Mouse (Mus musculus): ENCODE measurements at regions not wholly inside any gene's neighbourhood (a gene's known extent, or its start where the extent isn't known, plus 50 kb on each side); places are given as distances from the start of the nearest gene placed in this dataset.

DNA sequence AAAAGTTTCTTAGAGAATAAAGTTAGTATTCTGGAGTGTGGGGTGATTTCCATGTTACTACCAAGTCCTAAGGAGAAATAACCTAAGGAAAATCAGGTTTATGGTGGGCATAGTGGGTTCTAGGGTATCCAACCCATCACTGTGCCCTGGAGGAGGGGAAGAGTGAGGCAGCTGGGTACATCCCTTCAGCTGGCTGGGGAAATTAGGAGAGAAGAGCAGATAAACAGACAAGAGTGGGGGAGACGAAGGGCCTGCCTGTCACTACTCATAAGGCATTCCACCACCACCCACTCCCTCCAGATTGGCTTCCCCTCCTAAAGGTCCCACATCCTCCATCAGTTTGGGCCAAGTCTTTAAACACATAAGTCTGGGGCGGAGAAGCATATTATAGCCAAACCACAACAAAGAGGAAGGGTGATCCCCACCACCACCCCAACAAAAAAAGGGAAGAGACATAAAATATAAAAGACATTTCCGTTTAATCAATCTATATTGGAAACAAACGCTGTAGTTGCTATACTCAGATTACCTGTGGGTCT, 299.8 kb downstream of the Gm11361 start:
- DNase-seq, result no peak

- no peak for DNase-seq
Measured at GRCm38 (mm10) chr13:28556385-28556938, 299.1 kb downstream of the Gm11361 start.

- no peak for DNase-seq
Measured at GRCm38 (mm10) chr13:28554143-28554830, 297.0 kb downstream of the Gm11361 start.

GRCm38 (mm10) chr13:28552974-28553750, 295.8 kb downstream of the Gm11361 start:
- DNase-seq, result no peak

DNA sequence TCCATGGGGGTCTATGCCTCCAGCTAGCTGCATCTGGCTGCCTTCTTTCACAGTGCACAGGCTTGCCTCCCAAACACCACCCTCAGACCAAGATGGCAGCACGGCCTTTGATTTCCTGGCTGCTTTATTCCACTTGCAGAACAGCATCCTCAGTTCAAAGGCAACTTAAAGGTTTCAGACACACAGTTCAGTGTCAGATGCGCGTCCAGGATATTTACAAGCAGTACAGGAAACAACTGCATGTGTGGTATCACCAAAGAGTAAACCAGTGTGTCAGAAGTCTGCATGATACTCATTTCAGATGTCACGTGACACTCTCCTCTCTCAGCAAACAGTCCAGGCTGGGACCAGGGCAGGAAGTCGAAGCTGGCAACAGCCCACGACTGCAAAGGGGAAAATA, 294.2 kb downstream of the Gm11361 start:
- peak; percentile 49 for DNase-seq

DNA sequence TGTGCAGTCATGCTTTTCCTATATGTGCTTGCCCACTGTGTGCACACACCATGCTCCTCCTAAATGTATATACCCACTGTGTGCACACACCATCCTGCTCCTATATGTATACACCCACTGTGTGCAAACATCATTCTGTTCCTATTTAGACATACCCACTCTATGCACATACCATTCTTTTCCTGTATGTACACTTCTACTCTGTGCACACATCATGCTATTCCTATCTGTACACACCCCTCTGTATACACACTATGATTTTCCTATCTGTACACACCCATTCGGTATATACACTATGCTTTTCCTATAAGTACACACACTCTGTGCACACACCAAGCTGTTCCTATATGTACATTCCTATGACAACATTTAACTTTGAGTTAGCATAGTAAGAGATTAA, 288.5 kb downstream of the Gm11361 start:
- no peak for DNase-seq

DNA sequence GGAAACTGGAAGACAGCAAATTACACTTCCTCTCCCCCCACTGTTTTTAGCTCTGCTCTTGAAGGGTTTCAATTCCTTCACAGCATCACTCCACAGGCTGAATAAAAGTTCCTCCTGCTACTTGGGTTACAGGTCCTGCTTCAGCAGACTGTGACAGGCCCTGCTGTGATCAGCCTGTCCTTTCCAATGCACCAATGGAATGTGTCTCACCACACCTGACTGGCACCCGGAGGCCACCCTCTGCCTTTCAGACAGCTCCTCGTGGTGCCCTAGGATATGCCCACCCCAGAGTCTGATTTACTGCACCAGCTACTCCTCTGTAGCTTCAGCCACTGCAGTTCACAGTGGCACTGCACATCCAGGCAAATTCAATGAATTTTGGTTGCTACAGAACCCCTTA, 288.0 kb downstream of the Gm11361 start:
- DNase-seq, result no peak

- DNase-seq, result no peak
Measured at GRCm38 (mm10) chr13:28544819-28545180, 287.5 kb downstream of the Gm11361 start.

DNA sequence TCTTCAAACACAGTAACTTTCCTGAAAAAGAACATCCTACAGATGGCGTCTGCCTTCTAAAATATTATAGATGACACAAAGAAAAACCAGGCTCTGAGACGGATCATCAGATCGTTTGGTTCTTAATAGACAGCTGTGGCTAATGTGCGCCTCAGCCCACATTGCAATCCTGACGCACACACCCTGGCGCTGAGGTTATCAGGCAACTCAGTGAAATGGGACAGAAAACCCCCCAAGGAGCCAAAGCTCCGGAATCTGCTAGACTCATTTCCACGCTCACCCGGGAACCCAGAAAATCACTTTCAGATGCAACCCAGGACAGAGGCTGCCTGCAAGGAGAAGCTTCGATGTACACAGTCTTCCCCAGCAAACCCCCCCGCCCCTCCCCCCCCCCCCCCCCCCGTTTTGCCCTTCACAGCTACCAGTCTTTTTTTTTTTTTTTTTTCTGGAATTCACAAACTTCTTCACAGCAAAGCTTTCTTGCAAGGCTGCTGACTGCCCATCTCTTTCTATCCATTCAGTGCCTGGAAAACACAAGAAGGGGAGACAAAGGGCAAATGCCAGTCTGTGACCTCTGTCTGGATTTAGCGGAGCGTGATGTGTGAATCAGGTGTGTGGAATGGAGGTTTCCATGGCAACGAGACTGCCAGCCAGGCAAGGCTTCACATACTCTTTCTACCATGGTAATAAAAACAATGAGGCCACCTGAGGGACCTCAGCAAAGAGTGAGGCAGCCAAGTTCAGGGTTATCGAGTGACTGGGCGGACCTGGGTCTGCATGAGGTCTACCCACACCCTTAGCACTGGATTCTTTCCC, 286.9 kb downstream of the Gm11361 start:
- DNase-seq, result no peak

GRCm38 (mm10) chr13:28541607-28542006, 284.3 kb downstream of the Gm11361 start:
- no peak for DNase-seq

DNA sequence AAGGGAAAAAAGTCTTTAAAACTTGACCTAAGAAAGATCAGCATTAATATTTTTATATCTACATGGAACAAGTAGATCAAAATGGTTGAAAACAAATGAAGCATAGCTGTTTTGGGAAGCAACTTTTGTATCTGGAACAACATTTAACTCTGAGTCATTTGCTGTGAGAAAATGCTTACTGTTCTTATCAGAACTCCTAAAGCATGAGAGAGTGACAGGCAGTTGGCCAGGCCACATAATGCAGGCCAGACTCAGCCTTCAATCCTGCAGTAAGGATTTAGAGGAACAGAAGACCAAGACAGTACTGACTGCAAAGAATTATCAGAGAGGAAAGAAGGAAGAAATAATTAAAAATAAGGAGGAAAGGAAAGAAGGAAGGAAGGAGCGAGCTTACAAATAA, 275.8 kb downstream of the Gm11361 start:
- DNase-seq, result no peak

DNA sequence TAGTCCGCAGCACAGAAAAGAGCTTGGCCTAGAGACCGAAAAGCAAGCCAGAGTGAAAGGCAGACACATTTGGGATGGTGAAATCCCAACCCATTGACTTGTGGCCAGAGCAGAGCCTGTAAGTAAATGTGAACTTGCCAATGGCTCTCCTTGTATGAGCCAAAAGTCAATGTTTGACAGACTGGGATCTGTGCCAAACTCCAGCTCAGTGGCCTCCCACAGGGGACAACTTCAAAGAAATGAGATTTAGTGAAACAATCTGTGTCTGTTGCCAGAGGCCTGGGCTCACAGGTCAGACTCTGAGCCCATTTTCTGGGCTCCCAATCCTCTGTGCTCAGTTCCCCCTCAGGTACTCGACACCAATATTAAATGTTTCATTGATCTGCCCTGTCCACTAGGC, 274.9 kb downstream of the Gm11361 start:
- peak; percentile 77 for DNase-seq

DNA sequence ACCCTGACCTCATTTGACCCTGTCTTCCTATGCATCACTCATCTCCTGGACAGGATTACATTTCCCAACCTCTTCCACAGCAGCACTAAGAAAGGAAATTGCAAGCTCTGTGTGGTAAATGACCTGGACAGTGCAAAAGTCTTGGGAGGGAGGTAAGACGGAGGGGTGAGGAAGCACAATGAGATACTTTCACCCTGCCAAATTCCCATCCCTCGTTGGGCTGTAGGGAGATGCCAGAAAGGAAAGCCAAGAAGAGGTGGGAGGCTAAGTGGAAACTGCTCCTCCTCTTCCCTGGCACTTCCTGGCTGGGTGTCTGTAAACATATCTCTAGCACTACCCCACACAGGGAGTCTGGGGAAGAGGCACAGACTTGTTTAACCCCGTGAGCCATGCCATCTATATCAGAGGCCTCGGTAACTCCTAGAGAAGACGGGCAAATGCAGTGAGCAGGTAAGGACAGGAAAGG, 274.2 kb downstream of the Gm11361 start:
- DNase-seq, result no peak

DNA sequence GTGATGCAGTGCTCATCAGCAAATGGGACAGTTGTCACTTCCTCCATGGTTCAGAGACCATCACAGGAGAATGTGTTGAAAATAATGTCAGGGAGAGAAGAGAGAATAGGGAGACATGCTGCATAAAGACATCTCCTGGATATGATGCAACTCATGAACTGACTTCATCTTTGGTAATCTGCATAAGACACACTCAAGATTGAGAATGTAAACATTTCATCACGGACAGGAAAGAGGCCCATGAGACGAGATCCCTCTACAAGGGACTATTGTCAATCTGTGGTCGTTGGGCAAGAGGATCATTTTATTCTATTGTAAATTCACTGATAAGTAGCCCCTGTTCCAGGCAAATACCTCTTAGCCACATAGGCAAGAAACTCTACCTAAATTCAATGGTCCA, 273.6 kb downstream of the Gm11361 start:
- no peak for DNase-seq

DNA sequence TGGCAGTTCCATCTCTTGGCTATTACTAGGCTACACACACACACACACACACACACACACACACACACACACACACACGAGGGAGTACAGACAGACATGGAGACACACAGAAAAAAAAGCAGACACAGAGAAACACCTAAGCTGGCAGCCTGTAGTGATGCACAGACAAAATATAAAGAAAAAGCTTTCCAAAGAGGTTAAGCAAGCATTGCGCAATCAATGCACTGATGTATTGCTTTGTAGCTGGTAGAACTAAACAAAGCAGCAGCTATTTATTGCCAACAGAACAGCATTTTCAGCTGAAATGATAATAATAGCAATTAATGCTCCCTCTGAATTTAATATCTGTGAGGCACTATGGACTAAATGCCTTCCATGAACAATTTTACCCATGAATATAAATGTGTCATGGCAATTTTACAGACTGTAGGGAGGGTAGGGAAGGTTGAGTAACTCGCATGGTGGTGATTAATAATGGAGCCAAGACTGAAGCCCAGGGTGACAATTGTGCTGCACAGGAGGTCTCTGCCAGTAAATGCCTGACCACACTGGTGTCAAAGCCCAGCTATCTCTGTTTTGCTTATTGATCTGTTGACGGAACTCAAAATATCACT, 271.7 kb downstream of the Gm11361 start:
- no peak for DNase-seq

DNA sequence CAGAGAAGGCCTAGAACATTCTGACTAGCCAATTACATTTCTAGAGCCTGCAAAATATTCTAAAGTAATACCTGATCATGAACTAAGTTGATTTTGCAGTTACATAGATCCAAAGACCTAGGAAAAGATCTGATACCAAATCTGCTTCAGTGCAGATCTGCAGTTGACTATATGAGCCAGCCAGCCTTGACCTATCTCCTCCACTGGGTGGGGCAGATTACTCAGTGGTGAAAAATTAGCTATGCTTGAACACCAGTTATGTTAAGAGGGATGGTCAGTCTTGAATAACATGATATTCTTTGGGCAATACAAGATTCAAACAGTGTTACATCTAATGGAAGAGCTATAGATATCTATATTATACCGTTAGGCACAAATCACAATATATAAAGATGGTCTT, 269.0 kb downstream of the Gm11361 start:
- DNase-seq, result no peak

DNA sequence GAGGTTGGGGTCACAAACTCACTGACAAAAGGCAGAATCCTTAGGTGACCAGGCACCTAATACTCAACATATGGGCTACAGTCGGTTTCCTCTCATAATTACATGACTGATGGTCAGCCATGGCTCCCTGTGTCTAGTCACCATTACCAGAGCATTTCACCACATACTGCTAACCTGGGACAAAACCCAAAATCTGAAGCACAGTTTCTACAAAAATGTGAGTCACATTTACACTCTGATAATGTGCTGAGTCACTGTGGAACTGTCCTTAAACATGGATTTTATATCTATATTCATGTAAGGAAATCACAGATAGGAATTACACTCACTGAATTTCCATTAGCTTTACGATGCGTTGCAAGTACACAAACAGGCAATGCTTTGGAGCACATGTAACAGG, 267.1 kb downstream of the Gm11361 start:
- DNase-seq, result no peak

DNA sequence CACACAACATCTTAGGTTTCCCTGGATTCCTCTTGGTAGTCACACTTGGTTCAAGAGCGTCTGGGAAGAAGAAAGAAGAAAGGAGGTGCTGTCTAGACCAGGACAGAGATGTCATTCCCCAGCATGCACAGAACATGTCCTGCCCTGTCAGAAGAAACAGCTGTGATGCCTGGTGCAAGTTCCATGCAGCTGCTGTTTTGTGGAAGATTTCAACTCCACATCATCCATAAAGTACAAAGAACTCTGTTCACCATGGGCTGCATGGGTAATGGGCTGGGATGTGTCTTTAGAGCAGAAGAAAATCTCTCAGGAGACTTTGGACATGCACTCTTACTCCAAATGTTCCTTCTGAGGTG, 262.8 kb downstream of the Gm11361 start:
- DNase-seq, result no peak

DNA sequence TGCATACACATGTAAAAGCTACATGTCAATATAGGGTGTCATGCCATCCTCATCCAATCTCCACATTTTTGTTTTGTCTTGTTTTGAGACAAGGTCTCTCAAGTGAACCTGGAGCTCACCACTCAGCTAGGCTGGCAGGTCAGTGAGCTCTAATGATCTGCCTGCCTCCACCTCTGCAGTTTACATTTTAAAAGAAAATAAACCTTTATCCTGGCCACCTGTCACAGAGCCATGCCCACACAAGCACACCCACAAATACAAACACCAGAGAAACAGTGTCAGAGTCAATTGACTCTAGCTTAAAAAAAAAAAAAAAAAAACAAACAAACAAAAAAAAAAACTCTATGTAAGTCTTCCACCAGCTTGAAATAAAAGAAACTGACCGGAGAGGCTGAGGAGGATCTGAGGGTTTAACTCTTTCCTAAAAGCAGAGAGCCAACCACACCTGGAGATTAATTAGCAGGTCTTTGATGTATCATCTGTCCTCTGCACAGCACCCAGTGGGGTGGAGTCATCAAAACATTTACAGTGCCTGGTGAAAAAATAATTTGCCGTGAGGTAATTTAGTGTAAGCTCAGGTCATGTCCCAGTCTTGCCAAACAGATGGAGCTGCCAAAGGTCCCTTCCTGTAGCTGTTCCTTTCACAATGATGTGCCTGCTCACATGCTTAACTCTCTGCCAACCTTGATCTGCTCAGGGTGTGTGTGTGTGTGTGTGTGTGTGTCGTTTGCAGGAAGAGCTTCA, 262.2 kb downstream of the Gm11361 start:
- no peak for DNase-seq

GRCm38 (mm10) chr13:28517161-28517560, 259.8 kb downstream of the Gm11361 start:
- DNase-seq, result no peak

DNA sequence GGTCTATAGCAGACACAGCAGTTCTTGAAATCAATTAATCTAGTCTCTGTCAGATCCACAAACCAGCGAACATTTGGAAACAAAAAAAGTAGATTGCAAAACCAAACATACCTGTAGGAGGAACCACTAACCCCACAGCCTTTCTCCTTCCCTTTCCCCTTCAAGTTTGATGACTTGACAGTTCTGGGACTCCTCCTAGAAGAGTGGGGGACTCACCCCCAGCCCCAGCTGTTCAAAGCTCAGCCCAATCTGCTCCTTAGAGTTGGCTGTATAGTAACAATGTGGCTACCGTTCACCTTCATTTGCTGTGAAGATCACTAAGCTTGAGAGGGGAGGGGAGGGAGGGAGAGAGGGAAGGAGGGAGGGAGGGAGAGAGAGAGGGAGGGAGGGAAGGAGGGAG, 259.3 kb downstream of the Gm11361 start:
- no peak for DNase-seq

GRCm38 (mm10) chr13:28514245-28514644, 256.9 kb downstream of the Gm11361 start:
- no peak for DNase-seq
